Mouse (Mus musculus) liver, adult 2 months (tissue): ENCODE data around the gene Gpha2.

ENCODE experiments used
- CTCF ChIP-seq: fragments of 200-500 bp; IDR thresholded peaks from 2 replicates; pipeline ENCODE4 v1.5.1; 2011; ENCODE audit warnings: low read depth, low read length, control low read depth
- POLR2A ChIP-seq: fragments of 200-500 bp; IDR thresholded peaks from 2 replicates; pipeline ENCODE4 v1.6.1; 2011; ENCODE audit warnings: low read length, control low read depth; ENCODE audit not compliant: insufficient read depth; ENCODE audit errors: extremely low read depth

DNA sequence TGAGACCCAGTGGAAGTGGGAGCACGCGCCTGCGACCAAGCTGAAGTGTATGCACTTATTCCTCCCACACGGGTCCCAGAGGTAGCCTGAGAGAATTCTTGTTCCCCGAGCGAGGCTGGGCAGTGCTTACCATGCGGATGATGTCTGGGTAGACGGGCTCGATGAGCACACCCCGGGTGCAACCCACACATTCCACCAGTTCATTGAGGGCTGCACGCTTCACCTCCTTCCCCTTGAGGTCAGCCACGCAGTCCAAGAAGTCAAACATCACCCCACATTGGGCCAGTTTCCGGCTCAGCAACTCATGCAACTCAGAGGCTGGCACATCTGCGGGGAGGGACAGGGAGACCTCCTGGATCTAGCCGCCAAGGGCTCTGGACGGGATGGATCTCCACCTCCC is 7.5 kb downstream of the Gpha2 start:
- TF ChIP-seq CTCF: no peak
- no peak for TF ChIP-seq POLR2A
